Mouse (Mus musculus): ENCODE data around the gene Defb26.

Gene Defb26

DNA sequence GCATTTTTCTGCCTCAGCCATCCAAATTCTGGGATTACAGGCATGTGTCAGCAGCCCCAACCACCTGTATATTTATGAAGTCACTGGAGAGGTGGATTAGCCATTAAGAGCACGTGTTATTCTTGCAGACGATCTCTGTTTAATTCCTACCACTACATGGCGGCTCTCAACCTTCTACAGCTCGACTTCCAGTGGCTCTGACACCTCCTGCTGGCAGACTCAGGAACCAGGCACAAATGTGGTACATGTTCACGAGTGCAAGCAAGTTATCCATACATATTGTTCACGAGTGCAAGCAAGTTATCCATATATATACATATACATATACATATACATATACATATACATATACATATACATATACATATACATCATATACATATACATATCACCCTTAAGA lies 18.3 kb downstream of the Defb26 start:
- Histone ChIP-seq H3K36me3 (ENCODE audit: control insufficient read depth, insufficient read depth, low read length, poor library complexity, severe bottlenecking) (no peaks in the 10 kb centered on the region), H3K27me3 (ENCODE audit: control insufficient read depth, insufficient read depth, low read length, poor library complexity, severe bottlenecking) (no peaks in the 10 kb centered on the region)
- DNase-seq (ENCODE audit: low read depth, low spot score) = no peak

DNA sequence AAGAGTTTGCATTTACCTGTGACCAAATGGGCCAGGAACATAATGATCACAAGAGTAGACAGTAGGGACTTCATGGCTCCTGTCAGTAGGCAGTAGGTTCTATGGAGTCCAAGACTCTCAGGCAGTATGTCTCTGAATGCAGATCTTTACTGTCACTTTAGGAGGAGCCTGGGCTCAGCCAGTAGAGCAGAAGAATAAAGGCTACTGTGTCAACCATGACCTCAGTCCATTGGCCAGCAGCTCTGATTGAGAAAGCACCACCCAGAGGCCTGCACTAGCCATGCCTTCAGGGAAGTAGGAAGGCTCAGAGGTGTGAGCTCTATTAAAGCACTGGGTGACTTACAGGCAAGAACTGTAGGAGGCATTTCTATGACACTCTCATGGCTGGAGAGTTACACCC lies 21.5 kb downstream of the Defb26 start, which contains the start of gene Defb22:
TSS of gene Defb22 (minus strand) at position 101 of the 400 bp plus-strand sequence.
- no peaks in the 10 kb centered on the region for H3K36me3 ChIP-seq (ENCODE audit: control insufficient read depth, insufficient read depth, low read length, poor library complexity, severe bottlenecking)
- no peak for DNase-seq (ENCODE audit: low read depth, low spot score)
- no peaks in the 10 kb centered on the region for H3K27me3 ChIP-seq (ENCODE audit: control insufficient read depth, insufficient read depth, low read length, poor library complexity, severe bottlenecking)

DNA sequence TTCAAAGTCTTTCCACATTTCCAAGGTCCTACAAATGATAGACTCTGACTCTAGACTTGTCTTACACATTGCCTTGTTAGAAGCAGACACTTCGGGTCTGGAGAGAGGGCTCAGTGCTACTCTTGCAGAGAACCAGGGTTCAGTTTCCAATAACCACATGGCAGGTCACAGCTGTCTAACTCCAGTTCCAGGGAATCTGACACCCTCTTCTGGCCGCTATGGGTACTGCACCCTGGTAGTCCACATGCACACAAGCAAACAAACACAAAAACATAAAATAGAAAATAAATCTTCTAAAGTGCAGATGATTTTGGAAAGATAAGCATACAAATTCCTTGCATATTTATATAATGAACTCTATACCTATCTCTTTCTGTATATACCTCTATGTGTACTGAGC lies 24.5 kb downstream of the Defb26 start:
- H3K27me3 ChIP-seq (ENCODE audit: control insufficient read depth, insufficient read depth, low read length, poor library complexity, severe bottlenecking) = no peaks in the 10 kb centered on the region
- no peaks in the 10 kb centered on the region for H3K36me3 ChIP-seq (ENCODE audit: control insufficient read depth, insufficient read depth, low read length, poor library complexity, severe bottlenecking)
- DNase-seq (ENCODE audit: low read depth, low spot score) = no peak

DNA sequence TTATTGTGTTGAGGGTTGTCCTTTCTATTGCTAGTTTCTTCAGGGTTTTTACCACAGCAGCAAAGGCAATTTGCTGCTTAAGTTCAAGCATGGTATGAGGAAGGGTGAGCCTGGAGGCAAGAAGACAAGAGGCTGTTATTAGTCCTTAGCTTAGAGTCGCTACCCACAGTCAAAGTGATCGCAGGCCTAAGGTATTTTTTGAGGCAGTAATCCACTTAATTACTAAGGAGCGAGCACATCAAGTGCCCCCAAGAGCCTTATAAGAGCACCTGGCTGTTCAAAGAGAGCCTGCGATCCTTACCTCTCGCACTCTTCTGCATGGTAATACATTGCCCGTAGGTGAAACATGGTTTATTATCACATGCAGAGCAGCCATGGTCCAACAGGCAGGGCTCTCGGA lies 29.8 kb downstream of the Defb26 start:
- Histone ChIP-seq H3K36me3 (ENCODE audit: control insufficient read depth, insufficient read depth, low read length, poor library complexity, severe bottlenecking) (no peaks in the 10 kb centered on the region), H3K27me3 (ENCODE audit: control insufficient read depth, insufficient read depth, low read length, poor library complexity, severe bottlenecking) (no peaks in the 10 kb centered on the region)
- no peak for DNase-seq (ENCODE audit: low read depth, low spot score)

DNA sequence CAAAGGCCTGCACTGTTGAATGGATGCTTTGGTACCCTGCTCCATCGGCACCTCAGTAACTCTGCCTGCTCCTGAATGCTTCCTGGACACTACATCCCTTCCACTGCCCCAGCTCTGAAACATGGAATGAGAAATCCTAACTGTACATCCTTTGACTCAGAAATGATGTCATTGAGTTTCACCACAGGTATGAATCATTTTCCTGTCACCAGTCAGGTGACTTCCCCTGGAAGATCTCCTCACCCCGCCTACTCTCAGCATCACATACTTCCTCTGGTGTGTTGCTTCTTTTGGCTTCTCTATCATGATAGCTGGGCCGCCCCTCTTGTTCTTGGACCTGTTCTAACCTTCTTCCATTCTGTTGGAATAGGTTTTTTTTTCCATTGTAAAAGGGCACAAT lies 30.6 kb downstream of the Defb26 start:
- Histone ChIP-seq H3K36me3 (ENCODE audit: control insufficient read depth, insufficient read depth, low read length, poor library complexity, severe bottlenecking) (no peaks in the 10 kb centered on the region), H3K27me3 (ENCODE audit: control insufficient read depth, insufficient read depth, low read length, poor library complexity, severe bottlenecking) (no peaks in the 10 kb centered on the region)
- DNase-seq (ENCODE audit: low read depth, low spot score) = no peak

DNA sequence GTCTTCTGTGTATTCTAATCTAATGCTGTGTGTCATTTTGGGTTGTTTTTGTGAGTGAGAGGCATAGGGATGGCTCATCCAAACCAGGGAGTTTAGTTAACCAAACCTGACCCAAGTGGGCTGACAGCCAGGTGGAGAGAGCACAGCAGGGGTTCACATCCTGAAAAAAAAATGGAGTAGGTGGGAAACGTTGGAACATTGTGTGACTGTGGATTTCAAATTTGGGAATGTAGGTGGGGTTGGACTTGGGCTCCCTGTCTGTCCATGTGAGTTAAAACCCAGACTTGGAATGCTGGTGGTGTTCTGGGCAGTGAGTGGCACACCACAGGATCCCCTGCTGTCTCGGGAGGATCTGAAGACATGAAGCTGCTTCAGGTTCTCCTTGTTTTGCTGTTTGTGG lies 34.7 kb downstream of the Defb26 start, which contains the start of gene Defb20:
TSS of gene Defb20 (plus strand) at position 301 of the 400 bp plus-strand sequence.
- no peaks in the 10 kb centered on the region for H3K36me3 ChIP-seq (ENCODE audit: control insufficient read depth, insufficient read depth, low read length, poor library complexity, severe bottlenecking)
- DNase-seq (ENCODE audit: low read depth, low spot score) = no peak
- no peaks in the 10 kb centered on the region for H3K27me3 ChIP-seq (ENCODE audit: control insufficient read depth, insufficient read depth, low read length, poor library complexity, severe bottlenecking)

DNA sequence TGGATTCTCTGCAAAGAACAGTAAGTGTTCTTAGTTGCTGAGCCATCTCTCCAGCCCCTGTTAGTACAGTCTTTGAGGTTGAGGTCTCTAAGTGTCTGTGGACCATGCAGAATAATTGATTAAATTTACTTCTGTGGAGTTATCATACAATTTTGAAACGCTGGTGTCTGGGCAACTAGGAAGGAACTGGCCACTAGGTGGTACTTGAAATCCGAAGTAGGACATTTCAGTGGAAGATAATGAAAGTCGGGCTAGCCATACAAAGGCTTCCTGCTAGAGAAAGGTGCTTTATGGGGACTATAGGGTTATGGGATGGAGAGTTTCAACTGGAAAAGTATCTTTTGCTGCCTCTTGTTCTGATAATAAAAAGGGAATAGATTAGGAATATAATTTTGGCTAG lies 39.1 kb downstream of the Defb26 start:
- DNase-seq (ENCODE audit: low read depth, low spot score) = no peak
- no peaks in the 10 kb centered on the region for H3K36me3 ChIP-seq (ENCODE audit: control insufficient read depth, insufficient read depth, low read length, poor library complexity, severe bottlenecking)
- H3K27me3 ChIP-seq (ENCODE audit: control insufficient read depth, insufficient read depth, low read length, poor library complexity, severe bottlenecking) = no peaks in the 10 kb centered on the region

DNA sequence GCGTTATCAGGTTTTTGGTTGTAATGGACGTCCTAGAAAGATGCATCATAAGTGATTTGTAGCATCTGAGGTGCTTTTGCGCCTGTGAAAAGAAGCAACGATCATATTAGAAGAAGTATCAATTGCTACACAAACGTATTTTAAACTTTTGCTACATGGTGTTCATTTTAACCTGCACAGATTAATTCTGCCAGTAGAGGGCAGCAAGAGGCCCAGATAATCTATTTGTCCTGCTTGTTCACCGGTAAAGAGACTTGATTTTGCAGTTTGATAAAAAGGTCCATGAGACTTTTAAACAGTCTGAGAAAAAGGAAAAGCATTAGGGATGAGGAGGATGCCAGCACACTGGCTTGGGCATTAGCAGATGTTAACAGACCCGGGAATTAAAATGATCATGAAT lies 40.5 kb downstream of the Defb26 start:
- no peaks in the 10 kb centered on the region for H3K27me3 ChIP-seq (ENCODE audit: control insufficient read depth, insufficient read depth, low read length, poor library complexity, severe bottlenecking)
- DNase-seq (ENCODE audit: low read depth, low spot score) = peak; percentile 58
- no peaks in the 10 kb centered on the region for H3K36me3 ChIP-seq (ENCODE audit: control insufficient read depth, insufficient read depth, low read length, poor library complexity, severe bottlenecking)

DNA sequence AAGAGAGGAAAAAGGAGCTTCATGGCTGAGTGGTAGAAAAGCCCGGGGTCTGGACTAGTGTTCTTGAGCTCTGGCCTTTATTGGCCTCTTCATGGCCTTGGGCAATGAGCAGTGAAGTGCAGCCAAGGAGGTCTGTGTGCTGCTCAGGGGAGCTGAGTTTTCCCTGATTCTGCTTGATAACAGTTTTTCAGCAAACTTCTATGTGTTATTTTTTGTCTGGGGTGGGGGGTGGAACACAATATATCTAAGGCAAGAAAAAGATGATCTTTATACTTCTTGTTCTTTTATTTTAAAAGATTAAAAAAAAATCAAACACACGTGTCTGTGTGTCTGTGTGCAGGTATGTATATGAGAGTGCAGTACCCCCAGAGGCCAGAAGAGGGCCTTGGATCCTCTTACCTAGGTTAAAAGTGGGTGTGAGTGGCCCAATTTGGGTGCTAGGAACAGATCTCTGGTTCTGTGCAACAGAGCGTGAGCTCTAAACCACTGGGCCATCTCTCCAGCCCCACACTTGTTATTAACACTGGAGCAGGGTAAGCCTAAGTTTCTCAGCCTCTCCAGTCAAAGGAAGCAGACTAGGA lies 46.8 kb downstream of the Defb26 start, which contains the start of gene Defb23:
TSS of gene Defb23 (minus strand) at position 51 of the 581 bp plus-strand sequence.
- DNase-seq (ENCODE audit: low read depth, low spot score) = no peak
- Histone ChIP-seq H3K36me3 (ENCODE audit: control insufficient read depth, insufficient read depth, low read length, poor library complexity, severe bottlenecking) (no peaks in the 10 kb centered on the region), H3K27me3 (ENCODE audit: control insufficient read depth, insufficient read depth, low read length, poor library complexity, severe bottlenecking) (no peaks in the 10 kb centered on the region)

DNA sequence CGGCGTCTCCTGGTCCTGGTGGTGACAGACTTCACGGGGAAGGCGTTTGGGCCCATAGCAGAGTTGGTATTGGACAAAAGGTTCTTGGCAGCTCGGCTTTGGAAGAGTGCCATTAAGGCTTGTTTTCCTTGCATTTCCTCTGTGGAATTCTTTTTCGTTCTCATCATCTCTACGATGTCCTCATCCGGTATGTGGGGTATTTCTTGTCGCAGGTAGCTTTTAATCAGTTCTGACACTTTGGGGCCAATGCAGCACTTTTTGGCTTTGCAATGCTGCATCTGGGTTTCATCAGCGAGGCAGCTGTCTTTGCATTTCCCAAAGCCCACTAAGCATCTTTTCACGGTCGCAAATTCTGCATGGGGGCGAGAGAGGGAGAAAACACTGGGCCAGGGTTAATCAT lies 52.3 kb downstream of the Defb26 start:
- no peak for DNase-seq (ENCODE audit: low read depth, low spot score)

More for the DNA sequence above, 52.3 kb downstream of the Defb26 start:
- H3K27me3 ChIP-seq (ENCODE audit: control insufficient read depth, insufficient read depth, low read length, poor library complexity, severe bottlenecking) = no peaks in the 10 kb centered on the region
- no peaks in the 10 kb centered on the region for H3K36me3 ChIP-seq (ENCODE audit: control insufficient read depth, insufficient read depth, low read length, poor library complexity, severe bottlenecking)

Measured in splenic B cell, adult 2 months (primary cell).